Mouse (Mus musculus) heart, adult 8-10 months (tissue): ENCODE results near the gene Shroom3. TPM values are rescaled to one million over a fixed set of nuclear protein-coding genes. Genes with fewer than 3 reads are reported as not detected.

Source experiments
- DNase-seq: peaks from one replicate; pipeline ENCODE4 v3.0.0; 2022; ENCODE audit warnings: low spot score
- total RNA-seq, 4 experiments: library from RNA; stranded (reverse); gene quantifications; 2 replicates each; pipeline ENCODE4 v1.2.4; 2022

The Shroom3 gene
- total RNA-seq = 10 to 100 TPM; 38.0 to 42.8 (median 40.7) TPM

DNA sequence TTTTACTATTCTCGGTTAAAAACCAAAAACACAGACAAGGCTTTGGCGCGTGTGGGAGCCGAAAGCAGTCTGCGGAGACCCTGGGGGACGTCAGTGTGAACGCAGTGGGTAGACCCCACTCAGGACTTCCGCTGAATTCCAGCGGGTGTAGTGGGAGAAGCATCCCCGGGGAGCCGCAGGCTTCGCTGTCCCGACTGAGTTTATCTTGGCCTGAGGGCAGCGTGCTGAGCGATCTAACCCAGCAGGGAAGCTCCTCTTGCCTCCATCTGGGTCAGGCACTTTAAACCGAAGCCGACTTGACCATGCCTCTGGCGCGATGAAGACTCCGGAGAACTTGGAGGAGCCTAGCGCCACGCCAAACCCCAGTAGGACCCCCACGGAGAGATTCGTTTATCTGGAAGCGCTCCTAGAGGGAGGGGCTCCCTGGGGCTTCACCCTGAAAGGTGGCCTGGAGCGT is at the start of gene Shroom3:
Gene Shroom3, plus strand, starts transcription at position 85 of the 457 bp plus-strand sequence.
- peak; percentile 11 for DNase-seq

DNA sequence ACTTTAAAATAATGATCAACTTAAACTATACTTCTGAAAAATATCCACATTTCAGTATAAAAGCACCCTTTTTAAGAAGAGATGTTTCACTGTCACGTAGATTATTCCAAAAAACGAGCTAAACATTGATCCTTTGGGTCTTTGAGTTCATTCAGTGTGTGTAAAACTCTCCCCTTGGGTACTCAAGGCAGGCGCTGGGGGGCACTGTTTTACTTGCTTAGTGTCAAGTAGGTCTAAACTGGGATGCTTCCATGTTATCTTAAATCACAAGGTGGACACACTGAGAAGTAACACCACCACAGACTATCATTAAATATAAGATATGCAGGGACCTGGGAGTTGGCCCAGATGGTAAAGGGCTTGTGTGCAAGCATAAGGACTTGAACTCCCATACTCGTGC is 49.7 kb upstream of the Shroom3 start:
- DNase-seq = no peak

DNA sequence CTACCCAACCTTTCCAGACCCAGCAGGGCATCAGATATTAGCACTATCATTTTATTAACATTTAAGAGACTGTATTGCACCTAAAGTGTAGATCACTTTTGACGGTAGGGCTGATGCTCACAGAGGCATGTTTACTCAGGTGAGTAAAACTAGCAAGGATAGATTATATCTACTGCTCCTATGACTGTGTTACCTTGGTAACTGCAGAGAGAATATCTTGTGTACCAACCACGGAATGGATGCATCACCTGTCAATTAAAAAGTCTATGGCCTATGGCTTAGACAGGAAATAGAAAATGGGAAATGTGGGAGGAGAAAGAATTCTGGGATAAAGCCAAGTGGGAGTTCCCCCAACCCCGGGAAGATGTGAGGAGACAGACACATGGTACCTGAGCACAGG is 48.3 kb upstream of the Shroom3 start:
- DNase-seq = no peak

DNA sequence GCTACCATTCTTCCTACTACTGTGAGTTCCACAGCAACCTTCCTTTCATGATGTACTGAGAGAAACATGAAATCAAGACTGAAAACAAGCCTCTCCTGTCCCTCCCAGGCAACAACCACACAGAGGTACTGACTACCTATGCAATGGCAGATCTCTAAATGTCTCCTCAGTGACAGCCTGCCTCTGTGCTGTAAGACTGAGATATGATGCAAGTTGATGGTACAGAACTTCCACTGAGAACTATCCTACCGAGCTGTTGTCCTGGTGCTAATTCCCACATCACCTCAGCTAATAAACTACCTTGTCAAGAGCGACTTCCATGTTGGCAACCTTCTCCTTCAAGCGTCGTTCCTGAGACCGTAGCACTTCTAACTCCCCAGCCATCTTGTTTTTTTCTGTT is 47.3 kb upstream of the Shroom3 start:
- no peak for DNase-seq

DNA sequence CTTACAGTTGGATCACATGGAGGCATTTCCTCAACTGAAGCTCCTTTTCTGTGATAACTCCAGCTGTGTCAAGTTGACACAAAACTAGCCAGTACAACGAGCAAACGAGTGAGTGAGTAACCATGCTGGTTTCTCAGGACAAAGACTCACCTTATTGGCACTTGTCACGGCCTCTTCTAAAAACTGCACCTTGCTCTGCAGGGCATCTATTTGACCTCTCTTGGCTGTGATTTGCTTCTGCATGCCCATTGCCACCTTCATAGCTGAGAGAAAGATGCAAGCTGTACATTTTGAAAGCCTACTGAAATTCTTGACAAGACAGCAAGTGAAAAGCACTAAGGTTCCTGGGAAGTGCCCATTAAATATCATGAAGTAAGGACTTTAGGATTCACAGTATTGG is 42.4 kb upstream of the Shroom3 start:
- DNase-seq = no peak

DNA sequence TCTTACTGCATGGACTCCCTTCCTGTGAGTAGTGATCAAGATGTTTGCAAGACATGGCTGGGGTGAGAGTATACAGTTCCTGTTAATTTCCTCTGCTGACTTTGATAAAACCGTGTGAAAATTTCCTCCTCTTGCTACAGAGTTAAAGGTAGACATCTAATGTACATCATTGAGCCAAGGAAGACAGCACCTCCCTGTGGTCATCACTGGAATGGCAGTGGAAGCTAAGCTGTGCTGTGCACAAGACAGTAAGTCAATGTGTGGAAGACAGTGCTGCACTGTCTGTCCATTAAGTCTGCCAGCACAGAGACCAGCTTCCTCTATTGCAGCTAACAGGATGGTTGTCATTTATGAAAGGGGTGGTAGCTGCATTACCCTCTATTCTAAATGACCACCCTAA is 27.0 kb upstream of the Shroom3 start:
- DNase-seq = peak; percentile 61

DNA sequence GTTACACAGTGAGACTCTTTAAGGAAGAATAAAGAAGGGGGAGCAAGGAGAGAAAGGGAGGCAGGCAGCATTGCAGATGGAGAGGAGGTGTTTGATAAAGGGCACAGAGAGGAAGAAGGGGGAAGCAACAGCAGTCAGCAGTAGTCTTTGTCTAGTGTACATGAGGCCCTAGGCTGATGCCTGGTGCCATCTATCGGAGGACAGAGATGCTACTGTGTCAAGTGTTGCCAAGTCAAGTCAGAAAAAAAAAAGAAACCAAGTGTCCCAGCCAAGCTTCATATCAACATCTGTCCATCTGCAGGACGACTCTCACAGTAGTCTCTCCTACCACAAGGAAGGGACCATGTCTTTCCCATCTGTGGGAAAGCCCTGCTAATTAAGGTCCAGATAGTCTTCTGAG is 18.9 kb upstream of the Shroom3 start:
- no peak for DNase-seq

DNA sequence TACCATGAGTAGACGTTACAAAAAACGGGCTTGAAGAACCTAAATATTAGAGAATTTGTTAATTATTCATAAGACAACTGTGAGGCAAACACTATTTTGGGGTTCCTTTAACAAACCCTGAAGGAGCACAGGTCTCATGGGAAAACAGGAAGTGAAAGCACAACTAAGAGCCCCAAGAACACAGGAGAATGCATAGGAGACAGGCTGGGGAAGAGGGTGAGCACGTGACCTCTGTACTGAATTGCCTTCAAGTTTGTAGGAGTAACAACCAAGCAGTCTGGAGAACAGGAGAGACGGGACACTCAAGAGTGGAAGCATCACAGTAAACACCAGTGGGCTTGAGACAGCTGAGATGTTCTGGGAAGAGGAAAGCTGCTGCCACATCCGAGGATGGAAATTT is 16.4 kb upstream of the Shroom3 start:
- DNase-seq = no peak

DNA sequence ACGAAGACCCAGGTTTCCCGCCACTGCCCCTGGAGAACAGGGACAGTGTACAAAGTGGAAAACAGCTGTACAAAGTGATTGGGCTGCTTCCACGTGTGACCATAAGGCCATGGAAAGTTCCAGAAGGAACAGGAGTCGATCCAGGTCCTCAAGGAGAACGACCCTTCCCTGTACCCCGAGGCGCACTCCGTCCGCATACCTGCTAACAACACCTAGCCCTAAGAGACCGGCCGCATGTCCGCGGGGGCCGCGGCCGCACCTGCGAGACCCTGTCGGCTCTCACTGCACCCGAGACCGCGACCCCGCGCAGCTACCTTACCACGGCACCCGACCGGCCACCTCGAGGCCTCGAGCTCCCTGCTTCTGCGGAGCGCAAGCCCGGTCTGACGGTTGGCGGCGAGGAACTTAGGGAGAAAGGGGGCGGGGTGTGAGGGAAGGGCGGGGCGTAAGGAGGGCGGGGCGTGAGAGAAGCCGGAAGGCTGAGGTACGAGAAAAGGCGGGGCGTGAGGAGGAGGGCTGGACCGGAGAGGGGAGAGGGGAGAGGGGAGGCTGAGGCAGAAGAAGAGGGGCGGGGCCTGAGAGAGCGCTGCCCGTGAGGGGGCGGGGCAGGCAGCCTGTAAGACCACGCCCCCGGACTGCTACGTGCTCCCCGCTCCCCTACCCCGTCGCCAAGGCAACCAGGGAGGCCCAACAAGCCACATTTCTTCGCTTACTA is 8.2 kb upstream of the Shroom3 start, which contains the start of gene Ccdc158:
Gene Ccdc158, minus strand, starts transcription at position 413 of the 715 bp plus-strand sequence.
- DNase-seq = peak; percentile 6

DNA sequence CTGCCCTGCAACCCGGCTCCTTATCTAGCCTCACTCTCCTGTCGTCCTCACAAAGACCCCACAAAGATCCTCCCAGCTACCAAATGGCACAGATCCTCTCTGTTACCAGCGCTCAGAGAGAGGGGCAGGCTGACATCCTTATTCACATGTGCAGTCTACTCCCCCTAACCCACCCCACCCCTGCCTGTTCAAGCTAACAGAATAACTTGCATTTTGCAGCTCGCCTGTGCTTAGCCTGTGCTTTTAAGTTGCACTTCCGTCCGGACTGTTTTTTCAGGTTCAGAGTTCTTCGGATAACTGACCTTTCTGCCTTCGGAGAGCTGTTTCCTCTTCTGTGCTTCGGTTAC is 7.7 kb upstream of the Shroom3 start:
- DNase-seq = no peak

DNA sequence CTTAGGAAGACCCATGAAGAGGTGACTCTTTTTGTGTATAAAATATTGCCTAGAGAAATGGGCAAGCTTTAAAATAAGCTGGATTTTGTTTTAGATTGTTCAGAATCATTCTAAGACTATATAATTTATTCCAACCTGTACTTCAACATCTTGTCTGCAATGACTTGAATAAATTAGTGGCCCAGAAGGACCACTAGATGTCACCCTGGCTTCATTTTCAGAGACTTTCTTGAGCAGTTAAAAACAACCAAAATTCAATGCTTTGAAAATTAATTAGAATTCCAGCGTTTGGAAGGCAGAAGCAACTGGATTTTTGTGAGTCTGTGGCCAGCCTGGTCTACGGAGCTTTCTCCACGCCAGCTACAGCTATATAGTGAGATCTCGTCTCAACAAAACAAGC is 3.8 kb upstream of the Shroom3 start:
- peak; percentile 45 for DNase-seq

DNA sequence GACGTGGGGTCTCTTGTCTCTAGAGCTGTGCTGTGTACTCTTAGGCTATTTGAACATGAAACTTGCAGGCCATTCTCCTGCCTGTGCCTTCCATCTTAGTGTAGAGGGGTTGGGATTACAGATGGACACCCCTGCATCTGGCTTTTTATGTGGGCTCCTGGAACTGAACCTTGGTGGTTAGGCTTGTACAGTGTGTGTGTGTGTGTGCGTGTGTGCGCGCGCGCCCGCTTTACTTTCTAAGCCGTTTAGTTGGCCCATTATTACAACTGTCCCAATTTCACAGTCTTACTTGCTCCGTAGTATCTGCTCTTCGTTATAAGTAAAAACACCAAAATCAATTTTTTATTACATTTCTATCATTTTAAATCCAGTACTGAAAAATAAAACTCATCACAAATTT is 1.4 kb upstream of the Shroom3 start:
- no peak for DNase-seq

DNA sequence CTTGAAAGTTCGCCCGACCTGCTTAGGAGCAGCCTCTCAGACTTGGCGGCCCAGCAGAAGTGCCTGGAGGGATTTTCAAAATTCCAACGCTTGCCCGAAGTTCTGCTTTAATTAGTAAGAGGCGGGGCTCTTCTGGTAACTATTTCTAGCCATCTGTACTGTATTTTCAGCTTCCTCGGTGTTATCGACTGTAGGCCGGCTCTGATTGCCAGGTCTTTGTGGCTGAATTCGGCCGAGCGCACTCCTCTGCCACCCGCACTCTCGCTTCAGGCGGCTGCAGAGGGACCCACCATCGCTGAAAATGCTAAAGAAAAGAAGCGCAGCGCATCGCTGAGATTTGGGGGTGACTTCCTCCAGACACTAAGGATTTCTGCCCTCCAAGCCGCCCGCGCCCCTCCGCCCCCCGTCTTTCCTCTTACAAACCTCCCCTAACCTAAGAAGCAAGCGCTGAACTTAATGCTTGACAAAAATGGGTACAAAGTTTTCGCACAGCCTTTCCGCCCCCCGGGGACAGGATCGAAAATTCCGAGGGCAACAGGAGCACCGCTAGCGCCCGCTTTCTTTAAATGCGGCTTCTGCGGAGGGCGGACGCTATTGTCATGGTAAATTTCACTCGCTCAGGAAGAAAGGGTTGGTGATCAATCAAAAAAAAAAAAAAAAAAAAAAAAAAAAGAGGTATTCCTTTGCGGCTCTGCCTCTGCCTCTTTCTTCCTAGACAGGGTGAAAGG is 450 bp upstream of the Shroom3 start:
- DNase-seq = peak; percentile 11

DNA sequence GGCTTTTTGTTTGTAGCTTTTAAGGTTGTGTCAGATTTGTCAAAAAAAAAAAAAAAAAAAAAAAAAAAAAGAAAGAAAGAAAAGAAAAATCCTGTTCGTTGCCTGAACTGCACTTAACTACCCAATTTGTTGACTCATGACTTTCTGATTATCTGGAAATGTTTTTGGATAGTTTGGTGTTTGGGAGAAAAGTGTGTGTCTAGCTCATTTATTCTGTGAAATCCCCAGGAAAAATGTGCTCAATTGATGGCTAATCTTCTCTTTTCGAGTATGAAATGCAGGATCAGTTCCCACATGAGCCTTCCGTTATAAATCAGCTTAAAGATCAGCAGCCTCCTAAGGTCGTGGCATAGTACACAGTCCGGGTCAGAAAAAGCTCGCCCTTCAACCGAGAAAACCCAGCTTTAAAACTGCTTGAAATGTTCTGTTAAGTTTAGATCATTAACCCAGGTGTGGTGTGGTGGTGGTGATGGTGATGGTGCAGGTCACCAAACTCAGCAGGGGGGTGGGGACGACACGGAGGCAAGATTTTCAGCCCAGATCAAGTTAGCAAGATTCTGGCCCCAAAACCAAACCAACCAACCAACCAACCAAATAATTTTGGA is 738 bp downstream of the Shroom3 start:
- no peak for DNase-seq

DNA sequence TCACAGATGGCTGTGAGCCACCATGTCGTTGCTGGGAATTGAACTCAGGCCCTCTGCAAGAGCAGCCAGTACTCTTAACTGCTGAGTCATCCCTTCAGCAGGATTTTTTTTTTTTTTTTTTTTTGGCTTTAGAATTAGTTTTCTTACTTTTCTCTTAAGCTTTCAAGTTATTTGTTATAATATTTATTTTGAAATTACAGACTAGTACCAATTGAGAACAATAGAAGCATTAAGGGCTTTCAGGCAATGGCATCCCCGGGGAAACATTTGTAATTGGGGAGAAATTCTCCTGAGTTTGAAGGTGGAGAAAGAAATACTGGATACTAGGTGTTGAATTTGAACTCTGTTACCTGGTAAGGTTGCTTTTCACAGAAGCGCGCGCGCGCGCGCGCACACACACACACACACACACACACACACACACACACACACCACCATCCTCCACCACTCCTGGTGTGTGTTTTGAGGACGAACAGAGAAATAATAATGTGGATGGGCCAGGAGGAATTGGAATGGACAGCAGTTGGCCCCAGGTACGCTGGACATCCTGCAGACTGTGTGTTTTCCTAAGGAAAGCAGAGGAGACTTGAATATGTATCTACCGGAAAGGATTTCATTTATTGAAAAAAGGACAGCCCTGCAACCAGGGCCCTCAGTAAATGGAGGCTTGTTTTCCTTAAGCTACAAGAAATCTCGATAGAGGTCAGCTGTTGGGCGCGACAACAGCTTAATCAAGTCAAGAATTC is 1.7 kb downstream of the Shroom3 start:
- no peak for DNase-seq

DNA sequence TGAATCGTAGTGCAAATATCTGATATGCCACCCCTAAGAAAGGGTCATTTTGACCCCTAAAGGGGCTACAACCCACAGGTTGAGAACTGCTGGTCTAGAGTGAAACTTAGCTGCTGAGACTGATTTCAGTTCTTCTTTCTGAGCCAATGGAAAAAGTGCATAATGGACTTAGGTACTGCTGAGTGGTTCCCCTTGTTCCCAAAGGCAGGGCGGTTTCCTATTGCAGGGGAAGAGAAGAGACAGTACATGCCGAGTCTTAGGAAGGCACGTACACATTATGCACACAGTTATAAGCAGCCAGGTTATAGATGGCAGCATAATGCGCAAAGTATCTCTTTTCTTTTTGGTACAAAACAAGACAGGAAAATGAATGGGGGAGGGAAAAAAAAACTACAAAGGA is 4.9 kb downstream of the Shroom3 start:
- DNase-seq = no peak

DNA sequence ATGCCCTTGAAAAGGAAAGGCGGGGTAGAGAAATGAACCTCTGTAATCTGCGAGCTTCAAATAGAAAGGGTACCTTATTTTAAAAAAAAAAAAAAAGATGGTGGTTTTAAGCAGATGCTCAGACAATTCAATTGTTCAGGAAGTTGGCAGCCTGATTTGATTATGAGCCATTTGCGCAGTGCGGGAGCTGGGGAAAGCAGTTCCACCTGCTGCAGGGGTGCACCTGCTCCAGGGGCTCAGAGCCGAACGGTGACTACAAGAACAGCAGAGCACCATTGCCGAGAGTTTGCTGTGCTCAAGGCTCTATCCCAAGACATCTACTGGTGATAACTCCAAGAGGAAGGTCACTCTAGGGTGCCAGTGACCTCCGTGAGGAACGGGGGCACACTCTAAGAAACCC is 5.3 kb downstream of the Shroom3 start:
- no peak for DNase-seq

DNA sequence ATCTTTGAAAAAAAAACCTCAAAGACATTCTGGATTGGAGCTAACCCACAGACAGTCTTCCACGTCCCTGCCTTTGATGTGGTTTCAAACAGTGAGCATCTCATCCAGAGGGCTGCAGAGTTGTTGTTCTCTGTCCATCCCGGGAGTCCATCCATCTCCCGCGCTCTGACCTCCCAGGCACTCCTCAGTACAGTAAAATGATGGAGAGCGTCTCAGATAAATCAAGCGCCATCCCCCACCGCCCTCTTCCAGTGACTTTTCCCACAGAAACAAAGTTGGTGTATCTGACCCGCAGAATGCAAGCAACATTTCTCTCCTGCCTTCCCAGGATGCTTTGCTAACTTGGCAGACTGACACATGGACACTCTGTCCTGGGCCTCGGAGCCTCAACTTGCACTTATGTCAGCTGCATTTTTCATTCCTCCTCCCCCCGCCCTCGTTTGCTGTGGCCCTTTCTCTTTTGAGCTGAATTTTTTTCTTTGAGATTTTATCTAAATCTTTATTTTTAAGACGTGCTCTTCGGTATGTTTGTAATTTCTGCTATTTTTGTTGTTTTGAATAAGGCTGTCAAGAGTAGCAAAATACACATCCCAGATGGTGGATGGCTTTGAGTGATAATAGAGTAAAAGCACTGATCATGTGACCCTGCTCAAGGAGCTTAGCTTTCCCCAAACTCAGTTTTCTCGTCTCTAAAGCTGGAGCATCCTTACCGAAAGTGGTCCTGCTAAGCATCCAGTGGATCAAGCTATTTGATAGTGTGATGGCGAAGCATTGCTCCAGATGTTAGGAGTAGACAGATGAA is 9.2 kb downstream of the Shroom3 start:
- DNase-seq = peak; percentile 16

DNA sequence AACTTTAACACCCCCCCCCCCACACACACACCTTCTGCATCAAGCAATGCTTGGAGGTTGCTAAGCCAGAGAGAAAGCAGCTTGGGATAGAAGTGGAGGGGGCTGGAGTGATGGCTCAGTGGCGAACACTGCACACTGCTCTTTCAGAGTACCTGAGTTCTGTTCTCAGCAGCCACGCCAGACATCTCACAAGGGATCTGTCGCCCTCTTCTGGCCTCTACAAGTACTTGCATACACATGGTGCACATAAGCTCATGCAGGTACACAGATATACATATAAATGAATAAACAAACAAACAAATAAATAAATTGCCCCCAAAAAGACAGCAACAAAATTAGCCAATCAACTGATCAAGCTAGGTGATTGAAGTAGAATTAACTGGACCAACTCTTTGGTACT is 10.5 kb downstream of the Shroom3 start:
- DNase-seq = no peak

DNA sequence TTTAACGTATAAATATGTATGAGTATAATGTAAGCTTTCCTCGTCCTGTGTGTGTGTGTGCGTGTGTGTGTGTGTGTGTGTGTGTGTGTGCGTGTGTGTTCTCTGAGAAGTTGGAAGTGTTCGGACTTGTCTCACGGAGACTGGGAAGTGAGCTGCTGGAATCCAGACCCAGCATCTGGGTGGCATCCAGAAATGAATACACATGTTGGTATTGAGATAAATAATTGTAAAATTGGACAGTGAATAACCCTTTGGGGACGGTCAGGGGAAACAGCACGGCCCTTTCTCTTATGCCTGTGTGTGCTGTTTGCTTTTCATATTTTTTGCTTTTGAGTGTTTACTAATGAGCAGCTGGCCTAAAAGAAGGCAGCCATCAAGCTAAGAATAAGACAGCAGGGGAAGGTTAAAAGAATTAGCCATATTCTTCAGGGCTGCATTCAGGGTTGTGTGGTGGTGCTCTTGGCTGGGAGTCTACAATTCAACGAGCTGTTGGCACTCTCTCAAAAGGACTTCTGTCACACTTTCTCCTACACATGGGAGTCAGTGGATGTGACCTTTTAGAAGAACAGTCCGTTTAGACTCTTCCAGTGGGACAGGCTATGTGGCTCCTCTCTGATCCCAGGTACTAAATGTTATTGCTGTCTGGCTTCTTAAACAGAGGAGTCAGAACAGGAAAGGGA is 11.2 kb downstream of the Shroom3 start:
- no peak for DNase-seq
